In the genomic region with DNA sequence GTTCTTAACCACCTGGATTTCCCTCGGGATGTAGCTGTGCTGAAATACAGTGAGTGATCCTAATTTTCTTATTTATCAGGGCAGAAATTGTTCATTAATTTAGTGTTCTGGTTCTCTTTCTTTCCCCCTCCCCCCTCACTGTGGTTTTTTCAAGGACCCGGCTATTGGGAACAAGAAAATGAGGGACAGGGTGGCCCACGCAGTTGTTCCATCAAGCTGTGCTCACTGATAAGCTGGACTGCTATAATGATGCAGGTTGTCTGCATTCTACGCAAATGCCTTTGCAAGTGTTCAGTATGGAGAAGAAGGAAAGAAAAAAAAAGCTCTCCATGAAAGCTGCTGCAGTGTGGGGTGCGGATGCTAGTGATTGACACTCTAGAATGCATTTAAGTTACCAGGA, we compare ENCODE assay signal across 9 mouse cellular contexts.
A peak's percentile ranks its signal among the peaks of the same experiment; 100 is the strongest.
DNase-seq lines count a peak whose midpoint lies in the region; ATAC-seq and TF ChIP-seq lines count a peak whose summit lies in the region.
"Had no signal": no experiment of that assay in that cellular context is flagged by ENCODE, and none has a peak within 500 bp of the region (broad histone marks: within the 10 kb centered on the region; RNA-seq: fewer than 3 reads in every experiment).

No protein-coding gene starts in this region.

- H3K27ac ChIP-seq in layer of hippocampus, adult 2 months: peak overlapping the region; percentile 94
- no peak overlapping the region for H3K27ac ChIP-seq in embryonic facial prominence, embryonic 10.5 days (replicated peaks)
- peak overlapping the region; percentile 55 for H3K27ac ChIP-seq in forebrain, postnatal 0 days (ENCODE audit: low read depth, low read length)
- peak overlapping the region; percentile 73 for H3K27ac ChIP-seq in midbrain, embryonic 16.5 days (ENCODE audit: low read length)

- no peaks in the 10 kb centered on the region for H3K9me3 ChIP-seq in embryonic facial prominence, embryonic 10.5 days
- H3K9me3 ChIP-seq in forebrain, postnatal 0 days (ENCODE audit: low read length): no peaks in the 10 kb centered on the region
- no peaks in the 10 kb centered on the region for H3K9me3 ChIP-seq in midbrain, embryonic 16.5 days (replicated peaks; ENCODE audit: control insufficient read depth, low read length, poor library complexity, severe bottlenecking)

- 31% methylated on average over 5 of the region's 5 CpGs for WGBS in embryonic facial prominence, embryonic 10.5 days
- WGBS in forebrain, postnatal 0 days: 2% methylated on average over 5 of the region's 5 CpGs
- WGBS in midbrain, embryonic 16.5 days: 10% methylated on average over 5 of the region's 5 CpGs

- DNase-seq in layer of hippocampus, adult 2 months (ENCODE audit: low spot score in 2 of 2): no peak
- DNase-seq in layer of hippocampus, adult 11-12 months (ENCODE audit: low spot score): no peak
- DNase-seq in embryonic facial prominence, embryonic 10.5 days (ENCODE audit: low spot score): no peak
- no peak for DNase-seq in forebrain, postnatal 0 days
- DNase-seq in urinary bladder, postnatal 14 days (ENCODE audit: low spot score): no peak
- DNase-seq in spleen, adult 18-20 months: no peak
- DNase-seq in adrenal gland, postnatal 10 days: no peak
- DNase-seq: cerebellum, adult 11 months had no signal

- H3K4me3 ChIP-seq in layer of hippocampus, adult 2 months: peak overlapping the region; percentile 61
- peak overlapping the region; percentile 61; the same call in 1 of the 2 replicates for H3K4me3 ChIP-seq in embryonic facial prominence, embryonic 10.5 days
- H3K4me3 ChIP-seq in forebrain, postnatal 0 days (ENCODE audit: low read depth, low read length): peak overlapping the region; percentile 68
- H3K4me3 ChIP-seq in midbrain, embryonic 16.5 days (ENCODE audit: low read depth, low read length): peak overlapping the region; percentile 66

- no peak for TF ChIP-seq CTCF in layer of hippocampus, adult 2 months (conservative IDR thresholded peaks at IDR 0.05)
- TF ChIP-seq CTCF in forebrain, postnatal 0 days (IDR thresholded peaks at IDR 0.05; ENCODE audit: low read depth): no peak

- peak overlapping the region; percentile 71 for H3K4me2 ChIP-seq in forebrain, postnatal 0 days (ENCODE audit: low read depth)
- H3K4me2 ChIP-seq in midbrain, embryonic 16.5 days (ENCODE audit: low read length): peak overlapping the region; percentile 69

- H3K27me3 ChIP-seq in embryonic facial prominence, embryonic 10.5 days (replicated peaks; ENCODE audit: low read depth, poor library complexity, severe bottlenecking): peaks cover 19% of the 10 kb centered on the region
- no peaks in the 10 kb centered on the region for H3K27me3 ChIP-seq in forebrain, postnatal 0 days (ENCODE audit: insufficient read depth, low read length)
- H3K27me3 ChIP-seq in midbrain, embryonic 16.5 days (ENCODE audit: control insufficient read depth, insufficient read depth, low read depth, low read length): no peaks in the 10 kb centered on the region

- peak overlapping the region; percentile 69 for H3K9ac ChIP-seq in forebrain, postnatal 0 days
- peak overlapping the region; percentile 52 for H3K9ac ChIP-seq in midbrain, embryonic 16.5 days (ENCODE audit: low read depth, low read length)

- H3K4me1 ChIP-seq in embryonic facial prominence, embryonic 10.5 days: 0 out of 2 replicates have a peak, but pooled peaks cover 4% of the 10 kb centered on the region
- H3K4me1 ChIP-seq in forebrain, postnatal 0 days (ENCODE audit: insufficient read depth): no peaks in the 10 kb centered on the region
- peaks cover 17% of the 10 kb centered on the region for H3K4me1 ChIP-seq in midbrain, embryonic 16.5 days (ENCODE audit: control insufficient read depth, insufficient read depth, low read length)

- no peaks in the 10 kb centered on the region for H3K36me3 ChIP-seq in embryonic facial prominence, embryonic 10.5 days (replicated peaks)
- H3K36me3 ChIP-seq in forebrain, postnatal 0 days (ENCODE audit: insufficient read depth): no peaks in the 10 kb centered on the region
- no peaks in the 10 kb centered on the region for H3K36me3 ChIP-seq in midbrain, embryonic 16.5 days (ENCODE audit: control insufficient read depth, insufficient read depth, low read length)

- no peak for ATAC-seq in forebrain, postnatal 0 days
- ATAC-seq in midbrain, embryonic 16.5 days: no peak
